Mouse (Mus musculus) intestine, embryonic 15.5 days (tissue): Measurements from ENCODE around the gene Ppp1r21. TPM values are rescaled to one million over a fixed set of nuclear protein-coding genes. Genes with fewer than 3 reads are reported as not detected.

Experiments used
- ATAC-seq: fragments of 200-750 bp; cut with Nextera tagmentation; 2 replicates; pipeline ENCODE4 v1.8.0; 2017; ENCODE audit warnings: moderate TSS enrichment, moderate library complexity
- H3K27ac ChIP-seq: fragments of 300-500 bp; sonication (generic); 2 replicates; pipeline ENCODE4 v1.5.1; 2015; ENCODE audit warnings: mild to moderate bottlenecking, inconsistent platforms
- H3K27me3 ChIP-seq: fragments of 300-500 bp; sonication (generic); replicated peaks from 2 replicates; pipeline ENCODE4 v1.6.1; 2015; ENCODE audit warnings: inconsistent platforms
- H3K36me3 ChIP-seq: fragments of 300-500 bp; sonication (generic); 2 replicates; pipeline ENCODE4 v1.6.1; 2015; ENCODE audit warnings: inconsistent platforms
- H3K4me1 ChIP-seq: fragments of 300-500 bp; sonication (generic); replicated peaks from 2 replicates; pipeline ENCODE4 v1.6.1; 2015; ENCODE audit warnings: inconsistent platforms
- H3K4me2 ChIP-seq: fragments of 300-500 bp; sonication (generic); replicated peaks from 2 replicates; pipeline ENCODE4 v1.6.1; 2015; ENCODE audit warnings: mild to moderate bottlenecking, inconsistent platforms
- H3K4me3 ChIP-seq: fragments of 300-500 bp; sonication (generic); replicated peaks from 2 replicates; pipeline ENCODE4 v1.5.1; 2015; ENCODE audit warnings: inconsistent platforms
- H3K9ac ChIP-seq: fragments of 300-500 bp; sonication (generic); 2 replicates; pipeline ENCODE4 v1.6.1; 2015; ENCODE audit warnings: inconsistent platforms
- H3K9me3 ChIP-seq: fragments of 300-500 bp; sonication (generic); 2 replicates; pipeline ENCODE4 v1.6.1; 2016; ENCODE audit warnings: inconsistent platforms
- WGBS: fragments of 180-500 bp; shearing (Covaris S2); methylation state at CpG from one replicate; pipeline ENCODE4 v1.1.7; 2015; 5-methylcytosine and 5-hydroxymethylcytosine counted together
- polyA plus RNA-seq: library from polyadenylated mRNA; unstranded; fragments of >200 nt; fragmentation: Nextera tagmentation; extraction: Ambion mirVana; gene quantifications from 2 replicates; pipeline ENCODE4 v1.2.1, GENCODE M21; 2015

Gene Ppp1r21
- polyA plus RNA-seq, 1 experiment from 2014 or later, result 21.4 TPM

GRCm38 (mm10) chr17:88582999-88583398 is 53.1 kb downstream of the Ppp1r21 start:
- Histone ChIP-seq H3K4me2 (no peak overlapping the region), H3K27ac (peak overlapping the region; percentile 45; the same call in 1 of the 2 replicates)
- 73% methylated on average over 11 of the region's 11 CpGs for WGBS

GRCm38 (mm10) chr17:88583411-88583810 is 53.5 kb downstream of the Ppp1r21 start:
- H3K27ac ChIP-seq, result peak overlapping the region; percentile 45; the same call in 1 of the 2 replicates
- 59% methylated on average over 8 of the region's 8 CpGs for WGBS
- H3K4me2 ChIP-seq, result no peak overlapping the region
- peaks cover 28% of the 10 kb centered on the region for H3K36me3 ChIP-seq
- no peaks in the 10 kb centered on the region for H3K9me3 ChIP-seq
- peak; percentile 81 for ATAC-seq
- H3K4me1 ChIP-seq, result peaks cover 14% of the 10 kb centered on the region; the same call in 1 of the 2 replicates
- H3K27me3 ChIP-seq, result no peaks in the 10 kb centered on the region
- H3K4me3 ChIP-seq, result no peak overlapping the region
- no peak overlapping the region for H3K9ac ChIP-seq

More at GRCm38 (mm10) chr17:88582999-88583398, 53.1 kb downstream of the Ppp1r21 start:
- Histone ChIP-seq H3K4me3 (no peak overlapping the region), H3K9me3 (no peaks in the 10 kb centered on the region), H3K36me3 (peaks cover 25% of the 10 kb centered on the region), H3K27me3 (no peaks in the 10 kb centered on the region), H3K9ac (no peak overlapping the region), H3K4me1 (peaks cover 14% of the 10 kb centered on the region; the same call in 1 of the 2 replicates)
- peak; percentile 42 for ATAC-seq

GRCm38 (mm10) chr17:88587371-88587770 is 57.5 kb downstream of the Ppp1r21 start:
- Histone ChIP-seq H3K4me1 (no peaks in the 10 kb centered on the region), H3K4me2 (no peak overlapping the region), H3K4me3 (no peak overlapping the region), H3K9ac (no peak overlapping the region), H3K36me3 (peaks cover 25% of the 10 kb centered on the region), H3K9me3 (no peaks in the 10 kb centered on the region), H3K27ac (no peak overlapping the region), H3K27me3 (no peaks in the 10 kb centered on the region)
- whole genome bisulfite sequencing, result 85% methylated on average over 15 of the region's 15 CpGs
- ATAC-seq, result no peak

GRCm38 (mm10) chr17:88588228-88588627 is 58.3 kb downstream of the Ppp1r21 start:
- Histone ChIP-seq H3K27me3 (no peaks in the 10 kb centered on the region), H3K4me1 (no peaks in the 10 kb centered on the region), H3K4me3 (no peak overlapping the region), H3K27ac (no peak overlapping the region), H3K36me3 (peaks cover 25% of the 10 kb centered on the region), H3K4me2 (no peak overlapping the region), H3K9me3 (no peaks in the 10 kb centered on the region), H3K9ac (no peak overlapping the region)
- no peak for ATAC-seq
- 87% methylated on average over 8 of the region's 8 CpGs for WGBS

- H3K36me3 ChIP-seq, result peaks cover 14% of the 10 kb centered on the region; the same call in 1 of the 2 replicates
- no peaks in the 10 kb centered on the region for H3K27me3 ChIP-seq
- no peaks in the 10 kb centered on the region for H3K4me1 ChIP-seq
- H3K4me3 ChIP-seq, result no peak overlapping the region
- no peak overlapping the region for H3K27ac ChIP-seq
- no peaks in the 10 kb centered on the region for H3K9me3 ChIP-seq
- H3K4me2 ChIP-seq, result no peak overlapping the region
- ATAC-seq, result no peak
- no peak overlapping the region for H3K9ac ChIP-seq
- 88% methylated on average over 6 of the region's 6 CpGs for WGBS
Measured at GRCm38 (mm10) chr17:88590251-88590650, 60.3 kb downstream of the Ppp1r21 start.

GRCm38 (mm10) chr17:88595071-88595470 is 65.2 kb downstream of the Ppp1r21 start:
- H3K27ac ChIP-seq, result no peak overlapping the region
- H3K9me3 ChIP-seq, result no peaks in the 10 kb centered on the region
- H3K27me3 ChIP-seq, result no peaks in the 10 kb centered on the region
- H3K4me1 ChIP-seq, result peaks cover 12% of the 10 kb centered on the region
- no peak overlapping the region for H3K4me3 ChIP-seq
- WGBS, result 74% methylated on average over 4 of the region's 4 CpGs
- no peak overlapping the region for H3K9ac ChIP-seq
- H3K36me3 ChIP-seq, result no peaks in the 10 kb centered on the region
- no peak overlapping the region for H3K4me2 ChIP-seq
- ATAC-seq, result no peak

GRCm38 (mm10) chr17:88596068-88596467 is 66.2 kb downstream of the Ppp1r21 start:
- whole genome bisulfite sequencing, result 79% methylated on average over 4 of the region's 4 CpGs
- Histone ChIP-seq H3K4me3 (no peak overlapping the region), H3K4me1 (peaks cover 12% of the 10 kb centered on the region), H3K9ac (no peak overlapping the region), H3K27me3 (no peaks in the 10 kb centered on the region), H3K9me3 (no peaks in the 10 kb centered on the region), H3K36me3 (no peaks in the 10 kb centered on the region), H3K4me2 (no peak overlapping the region), H3K27ac (no peak overlapping the region)
- no peak for ATAC-seq

- Histone ChIP-seq H3K4me3 (peak overlapping the region; percentile 62), H3K4me2 (peak overlapping the region; percentile 68), H3K4me1 (peaks cover 12% of the 10 kb centered on the region), H3K27me3 (no peaks in the 10 kb centered on the region), H3K36me3 (no peaks in the 10 kb centered on the region), H3K9me3 (no peaks in the 10 kb centered on the region), H3K27ac (peak overlapping the region; percentile 89), H3K9ac (no peak overlapping the region)
- ATAC-seq, result no peak
- 24% methylated on average over 16 of the region's 16 CpGs for WGBS
Measured at GRCm38 (mm10) chr17:88596544-88597221, 66.8 kb downstream of the Ppp1r21 start.

- H3K27ac ChIP-seq, result peak within 1 kb of the TSS; percentile 89
- H3K27me3 ChIP-seq, result no peaks in the 10 kb centered on the region
- under 1% methylated on average over 40 of the region's 41 CpGs for WGBS
- H3K9ac ChIP-seq, result peak within 1 kb of the TSS; percentile 66
- ATAC-seq, result peak; percentile 93
- H3K4me3 ChIP-seq, result peak within 1 kb of the TSS; percentile 62
- peaks cover 12% of the 10 kb centered on the region for H3K4me1 ChIP-seq
- H3K4me2 ChIP-seq, result peak within 1 kb of the TSS; percentile 68
- no peaks in the 10 kb centered on the region for H3K36me3 ChIP-seq
- no peaks in the 10 kb centered on the region for H3K9me3 ChIP-seq
Measured at GRCm38 (mm10) chr17:88597222-88598055, 67.5 kb downstream of the Ppp1r21 start, which contains the start of gene Ston1. Gene Ston1 (plus strand): TSS chr17:88597684.

- Histone ChIP-seq H3K27me3 (no peaks in the 10 kb centered on the region), H3K4me3 (peak overlapping the region; percentile 62), H3K36me3 (no peaks in the 10 kb centered on the region), H3K4me2 (peak overlapping the region; percentile 68), H3K9me3 (no peaks in the 10 kb centered on the region), H3K27ac (peak overlapping the region; percentile 89), H3K4me1 (peaks cover 12% of the 10 kb centered on the region), H3K9ac (peak overlapping the region; percentile 66)
- ATAC-seq, result no peak
- WGBS, result 4% methylated on average over 5 of the region's 5 CpGs
Measured at GRCm38 (mm10) chr17:88598056-88598420, 68.1 kb downstream of the Ppp1r21 start.

- Histone ChIP-seq H3K27ac (peak overlapping the region; percentile 36; the same call in 1 of the 2 replicates), H3K9ac (no peak overlapping the region), H3K9me3 (no peaks in the 10 kb centered on the region), H3K4me3 (peak overlapping the region; percentile 62), H3K4me1 (peaks cover 12% of the 10 kb centered on the region), H3K27me3 (no peaks in the 10 kb centered on the region), H3K4me2 (peak overlapping the region; percentile 68), H3K36me3 (no peaks in the 10 kb centered on the region)
- 21% methylated on average over 14 of the region's 14 CpGs for WGBS
- no peak for ATAC-seq
Measured at GRCm38 (mm10) chr17:88598570-88599368, 68.9 kb downstream of the Ppp1r21 start.
